Mouse (Mus musculus) embryonic facial prominence, embryonic 15.5 days (tissue): ENCODE results near the gene Mns1. TPM values are rescaled to one million over a fixed set of nuclear protein-coding genes. Genes with fewer than 3 reads are reported as not detected.

Experiments used
- ATAC-seq: fragments of 200-750 bp; cut with Nextera tagmentation; 2 replicates; pipeline ENCODE4 v1.8.0; 2017; ENCODE audit warnings: low read depth, moderate TSS enrichment; ENCODE audit not compliant: insufficient number of reproducible peaks, low FRiP score, low TSS enrichment
- H3K27ac ChIP-seq: fragments of 300-500 bp; sonication (generic); replicated peaks from 2 replicates; pipeline ENCODE4 v1.5.1; 2015; ENCODE audit warnings: mild to moderate bottlenecking, inconsistent platforms
- H3K27me3 ChIP-seq: fragments of 300-500 bp; sonication (generic); 2 replicates; pipeline ENCODE4 v1.6.1; 2015; ENCODE audit warnings: inconsistent platforms
- H3K36me3 ChIP-seq: fragments of 300-500 bp; sonication (generic); 2 replicates; pipeline ENCODE4 v1.6.1; 2015; ENCODE audit warnings: mild to moderate bottlenecking, inconsistent platforms
- H3K4me1 ChIP-seq: fragments of 300-500 bp; sonication (generic); 2 replicates; pipeline ENCODE4 v1.6.1; 2015; ENCODE audit warnings: inconsistent platforms
- H3K4me2 ChIP-seq: fragments of 300-500 bp; sonication (generic); replicated peaks from 2 replicates; pipeline ENCODE4 v1.6.1; 2015; ENCODE audit warnings: mild to moderate bottlenecking, inconsistent platforms
- H3K4me3 ChIP-seq: fragments of 300-500 bp; sonication (generic); replicated peaks from 2 replicates; pipeline ENCODE4 v1.5.1; 2015; ENCODE audit warnings: mild to moderate bottlenecking, inconsistent platforms
- H3K9ac ChIP-seq: fragments of 300-500 bp; sonication (generic); 2 replicates; pipeline ENCODE4 v1.6.1; 2015; ENCODE audit warnings: inconsistent platforms
- H3K9me3 ChIP-seq: fragments of 300-500 bp; sonication (generic); replicated peaks from 2 replicates; pipeline ENCODE4 v1.6.1; 2016; ENCODE audit warnings: inconsistent platforms
- WGBS: fragments of 180-500 bp; shearing (Covaris S2); methylation state at CpG from one replicate; pipeline ENCODE4 v1.1.7; 2015; 5-methylcytosine and 5-hydroxymethylcytosine counted together
- polyA plus RNA-seq: library from polyadenylated mRNA; unstranded; fragments of >200 nt; fragmentation: Nextera tagmentation; extraction: Ambion mirVana; gene quantifications from 2 replicates; pipeline ENCODE4 v1.2.1, GENCODE M21; 2015

Mns1 gene
- polyA plus RNA-seq, 1 experiment from 2014 or later: 34.4 TPM

GRCm38 (mm10) chr9:72456374-72456773 lies 18.6 kb downstream of the Mns1 start:
- Histone ChIP-seq H3K27me3 (no peaks in the 10 kb centered on the region), H3K36me3 (peaks cover 25% of the 10 kb centered on the region), H3K27ac (no peak overlapping the region), H3K9ac (no peak overlapping the region), H3K4me2 (no peak overlapping the region), H3K4me3 (no peak overlapping the region), H3K9me3 (no peaks in the 10 kb centered on the region), H3K4me1 (no peaks in the 10 kb centered on the region)
- no peak for ATAC-seq
- 26% methylated on average over 1 of the region's 1 CpGs for WGBS

GRCm38 (mm10) chr9:72458233-72458632 lies 20.4 kb downstream of the Mns1 start:
- no peak overlapping the region for H3K9ac ChIP-seq
- H3K27ac ChIP-seq: no peak overlapping the region
- peaks cover 21% of the 10 kb centered on the region for H3K36me3 ChIP-seq
- H3K4me2 ChIP-seq: no peak overlapping the region
- H3K4me3 ChIP-seq: no peak overlapping the region
- H3K27me3 ChIP-seq: no peaks in the 10 kb centered on the region
- H3K9me3 ChIP-seq: no peaks in the 10 kb centered on the region
- ATAC-seq: no peak
- 17% methylated on average over 5 of the region's 5 CpGs for WGBS
- no peaks in the 10 kb centered on the region for H3K4me1 ChIP-seq

GRCm38 (mm10) chr9:72459703-72460102 lies 21.9 kb downstream of the Mns1 start:
- H3K36me3 ChIP-seq: peaks cover 21% of the 10 kb centered on the region
- WGBS: 66% methylated on average over 3 of the region's 3 CpGs

GRCm38 (mm10) chr9:72460767-72461166 lies 23.0 kb downstream of the Mns1 start:
- H3K4me2 ChIP-seq: no peak overlapping the region
- no peak overlapping the region for H3K4me3 ChIP-seq
- H3K9me3 ChIP-seq: no peaks in the 10 kb centered on the region
- peaks cover 21% of the 10 kb centered on the region for H3K36me3 ChIP-seq
- H3K4me1 ChIP-seq: no peaks in the 10 kb centered on the region
- H3K9ac ChIP-seq: no peak overlapping the region
- 81% methylated on average over 3 of the region's 3 CpGs for WGBS
- H3K27ac ChIP-seq: no peak overlapping the region
- ATAC-seq: no peak
- H3K27me3 ChIP-seq: no peaks in the 10 kb centered on the region

More at GRCm38 (mm10) chr9:72459703-72460102, 21.9 kb downstream of the Mns1 start:
- Histone ChIP-seq H3K4me1 (no peaks in the 10 kb centered on the region), H3K27ac (no peak overlapping the region), H3K9ac (no peak overlapping the region), H3K27me3 (no peaks in the 10 kb centered on the region), H3K4me2 (no peak overlapping the region), H3K4me3 (no peak overlapping the region), H3K9me3 (no peaks in the 10 kb centered on the region)
- no peak for ATAC-seq

GRCm38 (mm10) chr9:72462427-72462826 lies 24.6 kb downstream of the Mns1 start:
- peaks cover 15% of the 10 kb centered on the region for H3K36me3 ChIP-seq
- H3K4me1 ChIP-seq: no peaks in the 10 kb centered on the region
- no peak overlapping the region for H3K27ac ChIP-seq
- H3K9ac ChIP-seq: no peak overlapping the region
- no peaks in the 10 kb centered on the region for H3K27me3 ChIP-seq
- no peak overlapping the region for H3K4me3 ChIP-seq
- ATAC-seq: no peak
- no peaks in the 10 kb centered on the region for H3K9me3 ChIP-seq
- WGBS: 90% methylated on average over 2 of the region's 2 CpGs
- H3K4me2 ChIP-seq: no peak overlapping the region

GRCm38 (mm10) chr9:72464806-72465205 lies 27.0 kb downstream of the Mns1 start:
- Histone ChIP-seq H3K36me3 (peaks cover 9% of the 10 kb centered on the region), H3K9ac (no peak overlapping the region), H3K4me2 (no peak overlapping the region), H3K4me3 (no peak overlapping the region), H3K4me1 (no peaks in the 10 kb centered on the region), H3K9me3 (no peaks in the 10 kb centered on the region), H3K27ac (no peak overlapping the region), H3K27me3 (no peaks in the 10 kb centered on the region)
- no peak for ATAC-seq
- 76% methylated on average over 1 of the region's 1 CpGs for WGBS

- H3K4me2 ChIP-seq: no peak overlapping the region
- peaks cover 3% of the 10 kb centered on the region for H3K36me3 ChIP-seq
- no peak for ATAC-seq
- H3K9me3 ChIP-seq: no peaks in the 10 kb centered on the region
- no peak overlapping the region for H3K4me3 ChIP-seq
- 89% methylated on average over 4 of the region's 4 CpGs for WGBS
- H3K27ac ChIP-seq: no peak overlapping the region
- no peaks in the 10 kb centered on the region for H3K4me1 ChIP-seq
- no peaks in the 10 kb centered on the region for H3K27me3 ChIP-seq
- H3K9ac ChIP-seq: no peak overlapping the region
These were observed 28.0 kb downstream of the Mns1 start for GRCm38 (mm10) chr9:72465754-72466181.

GRCm38 (mm10) chr9:72467551-72468407 lies 30.0 kb downstream of the Mns1 start:
- H3K4me2 ChIP-seq: no peak overlapping the region
- ATAC-seq: no peak
- no peaks in the 10 kb centered on the region for H3K4me1 ChIP-seq
- peaks cover 9% of the 10 kb centered on the region; the same call in 1 of the 2 replicates for H3K36me3 ChIP-seq
- 65% methylated on average over 11 of the region's 11 CpGs for WGBS
- no peak overlapping the region for H3K27ac ChIP-seq
- no peaks in the 10 kb centered on the region for H3K9me3 ChIP-seq
- no peaks in the 10 kb centered on the region for H3K27me3 ChIP-seq
- H3K9ac ChIP-seq: no peak overlapping the region
- H3K4me3 ChIP-seq: no peak overlapping the region

- no peak for ATAC-seq
- Histone ChIP-seq H3K27ac (no peak overlapping the region), H3K27me3 (no peaks in the 10 kb centered on the region), H3K4me3 (no peak overlapping the region), H3K36me3 (peaks cover 15% of the 10 kb centered on the region; the same call in 1 of the 2 replicates), H3K4me2 (no peak overlapping the region), H3K4me1 (no peaks in the 10 kb centered on the region), H3K9ac (no peak overlapping the region), H3K9me3 (no peaks in the 10 kb centered on the region)
- WGBS: 92% methylated on average over 10 of the region's 10 CpGs
These were observed 30.8 kb downstream of the Mns1 start for GRCm38 (mm10) chr9:72468616-72469015.

GRCm38 (mm10) chr9:72469851-72470250 lies 32.0 kb downstream of the Mns1 start:
- no peak overlapping the region for H3K9ac ChIP-seq
- no peaks in the 10 kb centered on the region for H3K9me3 ChIP-seq
- no peaks in the 10 kb centered on the region for H3K4me1 ChIP-seq
- no peak overlapping the region for H3K4me2 ChIP-seq
- ATAC-seq: no peak
- H3K36me3 ChIP-seq: peaks cover 15% of the 10 kb centered on the region; the same call in 1 of the 2 replicates
- 100% methylated on average over 1 of the region's 1 CpGs for WGBS
- H3K4me3 ChIP-seq: no peak overlapping the region
- H3K27me3 ChIP-seq: no peaks in the 10 kb centered on the region
- H3K27ac ChIP-seq: no peak overlapping the region

GRCm38 (mm10) chr9:72475511-72475910 lies 37.7 kb downstream of the Mns1 start:
- ATAC-seq: no peak
- no peak overlapping the region for H3K4me3 ChIP-seq
- H3K9me3 ChIP-seq: no peaks in the 10 kb centered on the region
- H3K4me2 ChIP-seq: no peak overlapping the region
- no peaks in the 10 kb centered on the region for H3K27me3 ChIP-seq
- no peak overlapping the region for H3K9ac ChIP-seq
- no peaks in the 10 kb centered on the region for H3K4me1 ChIP-seq
- H3K27ac ChIP-seq: no peak overlapping the region
- WGBS: 61% methylated on average over 9 of the region's 9 CpGs
- peaks cover 28% of the 10 kb centered on the region for H3K36me3 ChIP-seq

- Histone ChIP-seq H3K27me3 (no peaks in the 10 kb centered on the region), H3K9me3 (no peaks in the 10 kb centered on the region), H3K4me3 (no peak overlapping the region), H3K4me1 (no peaks in the 10 kb centered on the region), H3K27ac (no peak overlapping the region), H3K9ac (no peak overlapping the region), H3K36me3 (peaks cover 28% of the 10 kb centered on the region), H3K4me2 (no peak overlapping the region)
- no peak for ATAC-seq
- WGBS: 72% methylated on average over 6 of the region's 6 CpGs
These were observed 39.5 kb downstream of the Mns1 start for GRCm38 (mm10) chr9:72477306-72477705.
